Mouse (Mus musculus): ENCODE results near the gene Gm19684. TPM values are rescaled to one million over a fixed set of nuclear protein-coding genes. Genes with fewer than 3 reads are reported as not detected.
A peak's percentile ranks its signal among the peaks of the same experiment; 100 is the strongest.
"Not testable (repeated sequence)": the region's sequence is repeated elsewhere in the genome, so short reads cannot be mapped to it uniquely, and the experiment has no call there.

Gm19684 gene
- polyA plus RNA-seq, 1 experiment from 2014 or later, result not detected

DNA sequence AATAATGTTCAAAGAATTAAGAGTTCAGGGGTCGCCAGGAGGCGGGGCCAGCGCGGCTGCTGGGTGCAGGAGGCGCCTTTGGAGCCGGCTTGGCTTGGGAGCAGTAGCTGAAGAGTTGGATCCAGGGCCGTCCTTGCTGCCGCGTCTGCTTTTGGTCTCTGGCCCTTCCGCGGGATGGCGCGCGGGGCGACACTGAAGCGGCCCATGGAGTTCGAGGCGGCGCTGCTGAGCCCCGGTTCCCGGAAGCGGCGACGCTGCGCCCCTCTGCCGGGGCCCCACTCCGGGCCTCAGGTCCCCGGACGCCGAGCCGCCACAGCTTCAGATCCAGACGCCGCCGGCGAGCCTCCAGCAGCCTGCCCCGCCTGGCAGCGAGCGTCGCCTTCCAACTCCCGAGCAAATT lies 57.5 kb downstream of the Gm19684 start:
- H3K4me2 ChIP-seq (replicated peaks; ENCODE audit: low read depth, low read length), result peak overlapping the region; percentile 49
- not testable (repeated sequence) for H3K9ac ChIP-seq (replicated peaks; ENCODE audit: low read depth, low read length); H3K27ac ChIP-seq (ENCODE audit: low read length); H3K36me3 ChIP-seq (ENCODE audit: control insufficient read depth, insufficient read depth, low read length); H3K27me3 ChIP-seq (ENCODE audit: control insufficient read depth, insufficient read depth, low read length); H3K9me3 ChIP-seq (ENCODE audit: control insufficient read depth, low read depth, low read length); H3K4me1 ChIP-seq (ENCODE audit: control insufficient read depth, insufficient read depth, low read length)
- H3K4me3 ChIP-seq (ENCODE audit: low read depth, low read length), result peak overlapping the region; percentile 26
- WGBS, result under 1% methylated on average over 39 of the region's 40 CpGs
- peak; percentile 61; the same call in 1 of the 2 replicates for ATAC-seq (ENCODE audit: insufficient number of reproducible peaks, insufficient read depth, low FRiP score, low read depth)

Other genes with a start within 250 kb of the Gm19684 start
- gene Dhx16, start 241.9 kb upstream of the Gm19684 start, polyA plus RNA-seq (2014; fragmentation: Nextera tagmentation; extraction: Ambion mirVana), result 34.0 and 38.0 TPM in 2 replicates
- gene 2310061I04Rik, start 224.2 kb upstream of the Gm19684 start, polyA plus RNA-seq (2014; fragmentation: Nextera tagmentation; extraction: Ambion mirVana), result 26.7 and 29.8 TPM in 2 replicates
- 84.1 and 98.6 TPM in 2 replicates for gene Atat1, start 211.6 kb upstream of the Gm19684 start, polyA plus RNA-seq (2014; fragmentation: Nextera tagmentation; extraction: Ambion mirVana)
- 72.2 and 83.6 TPM in 2 replicates for gene Mrps18b, start 205.3 kb upstream of the Gm19684 start, polyA plus RNA-seq (2014; fragmentation: Nextera tagmentation; extraction: Ambion mirVana)
- gene Ppp1r10, start 205.2 kb upstream of the Gm19684 start, polyA plus RNA-seq (2014; fragmentation: Nextera tagmentation; extraction: Ambion mirVana), result 32.6 and 35.4 TPM in 2 replicates
- gene Abcf1, start 151.9 kb upstream of the Gm19684 start, polyA plus RNA-seq (2014; fragmentation: Nextera tagmentation; extraction: Ambion mirVana), result 88.0 and 92.7 TPM in 2 replicates
- 37.6 and 39.4 TPM in 2 replicates for gene Gnl1, start 141.8 kb upstream of the Gm19684 start, polyA plus RNA-seq (2014; fragmentation: Nextera tagmentation; extraction: Ambion mirVana)
- 26.9 and 30.6 TPM in 2 replicates for gene Prr3, start 141.4 kb upstream of the Gm19684 start, polyA plus RNA-seq (2014; fragmentation: Nextera tagmentation; extraction: Ambion mirVana)
- 3.3 and 5.3 TPM in 2 replicates for gene H2-T24, start 101.1 kb upstream of the Gm19684 start, polyA plus RNA-seq (2014; fragmentation: Nextera tagmentation; extraction: Ambion mirVana)
- gene H2-T23, start 88.8 kb upstream of the Gm19684 start, polyA plus RNA-seq (2014; fragmentation: Nextera tagmentation; extraction: Ambion mirVana), result 8.4 and 10.6 TPM in 2 replicates
- gene H2-T22, start 78.9 kb upstream of the Gm19684 start, polyA plus RNA-seq (2014; fragmentation: Nextera tagmentation; extraction: Ambion mirVana), result 19.3 and 21.8 TPM in 2 replicates
- gene Gm6034, start 78.7 kb upstream of the Gm19684 start, polyA plus RNA-seq (2014; fragmentation: Nextera tagmentation; extraction: Ambion mirVana), result not detected in 2 replicates
- gene Gm11127, start 63.3 kb upstream of the Gm19684 start, polyA plus RNA-seq (2014; fragmentation: Nextera tagmentation; extraction: Ambion mirVana), result not detected in 2 replicates
- not detected in 2 replicates for gene Gm7030, start 7.7 kb downstream of the Gm19684 start, polyA plus RNA-seq (2014; fragmentation: Nextera tagmentation; extraction: Ambion mirVana)
- 2.0 and 3.0 TPM in 2 replicates for gene Gm8909, start 46.9 kb downstream of the Gm19684 start, polyA plus RNA-seq (2014; fragmentation: Nextera tagmentation; extraction: Ambion mirVana)
- not detected in 2 replicates for gene H2-T3, start 68.6 kb downstream of the Gm19684 start, polyA plus RNA-seq (2014; fragmentation: Nextera tagmentation; extraction: Ambion mirVana)
- 133 and 167 TPM in 2 replicates for gene Rpp21, start 136.4 kb downstream of the Gm19684 start, polyA plus RNA-seq (2014; fragmentation: Nextera tagmentation; extraction: Ambion mirVana)
- gene Trim39, start 150.6 kb downstream of the Gm19684 start, polyA plus RNA-seq (2014; fragmentation: Nextera tagmentation; extraction: Ambion mirVana), result 16.3 and 16.4 TPM in 2 replicates
- 0.22 and 0.30 TPM in 2 replicates for gene H2-M10.2, start 164.8 kb downstream of the Gm19684 start, polyA plus RNA-seq (2014; fragmentation: Nextera tagmentation; extraction: Ambion mirVana)
- gene H2-M10.1, start 204.5 kb downstream of the Gm19684 start, polyA plus RNA-seq (2014; fragmentation: Nextera tagmentation; extraction: Ambion mirVana), result not detected in 2 replicates
- gene H2-M10.3, start 246.7 kb downstream of the Gm19684 start, polyA plus RNA-seq (2014; fragmentation: Nextera tagmentation; extraction: Ambion mirVana), result not detected in 2 replicates